Mouse (Mus musculus) CH12.LX (cell line): ENCODE data around the gene Cpsf4. TPM values are rescaled to one million over a fixed set of nuclear protein-coding genes. Genes with fewer than 3 reads are reported as not detected.

Experiments used
- DNase-seq: peaks from one replicate; pipeline ENCODE4 v3.0.0-alpha.2; 2013; ENCODE audit errors: extremely low read depth
- H3K27ac ChIP-seq: 2 replicates; pipeline ENCODE4 v1.5.1; 2012; ENCODE audit warnings: low read depth, mild to moderate bottlenecking, control low read depth, moderate library complexity; ENCODE audit not compliant: insufficient read depth
- H3K27me3 ChIP-seq: replicated peaks from 2 replicates; pipeline ENCODE3; 2012; ENCODE audit warnings: inconsistent platforms
- H3K36me3 ChIP-seq, 2 experiments: replicated peaks in 1 of 2; 2 replicates each; pipeline versions ENCODE3 to v1.6.1; 2012; ENCODE audit warnings: inconsistent platforms in 1 of 2, low read length in 1 of 2, mild to moderate bottlenecking in 1 of 2, mixed read lengths in 1 of 2, moderate library complexity in 1 of 2; ENCODE audit not compliant: control insufficient read depth in 1 of 2, insufficient read depth in 1 of 2
- H3K4me1 ChIP-seq, 2 experiments: 2 replicates each; pipeline ENCODE4 v1.6.1; 2012; ENCODE audit warnings: inconsistent platforms in 1 of 2, moderate library complexity in 1 of 2; ENCODE audit not compliant: insufficient read depth in 2 of 2, control insufficient read depth in 1 of 2
- H3K4me2 ChIP-seq: 2 replicates; pipeline ENCODE4 v1.6.1; 2012; ENCODE audit warnings: low read depth, mild to moderate bottlenecking, control low read depth; ENCODE audit not compliant: poor library complexity, insufficient read depth, severe bottlenecking
- H3K4me3 ChIP-seq, 3 experiments: fragments of 150-350 bp in 1 of 3; sonication (generic) in 1 of 3; replicated peaks in 1 of 3; 2 replicates each; pipeline versions ENCODE3 to v1.5.1; 2011 to 2012; ENCODE audit warnings: low read depth in 2 of 3, low read length in 2 of 3, mild to moderate bottlenecking in 2 of 3, moderate library complexity in 2 of 3, control low read depth in 1 of 3, improper control_type of control experiment in 1 of 3, inconsistent platforms in 1 of 3, mixed read lengths in 1 of 3; ENCODE audit not compliant: poor library complexity in 1 of 3
- H3K79me2 ChIP-seq: replicated peaks from 2 replicates; pipeline ENCODE4 v1.6.1; 2012; ENCODE audit warnings: mild to moderate bottlenecking, moderate library complexity; ENCODE audit not compliant: control insufficient read depth, poor library complexity, insufficient read depth, severe bottlenecking; ENCODE audit errors: extremely low read depth
- H3K9ac ChIP-seq: 2 replicates; pipeline ENCODE4 v1.6.1; 2012; ENCODE audit warnings: low read depth, mild to moderate bottlenecking, control low read depth, moderate library complexity; ENCODE audit not compliant: insufficient read depth
- H3K9me3 ChIP-seq: replicated peaks from 2 replicates; pipeline ENCODE3; 2012; ENCODE audit warnings: low read length, inconsistent platforms, mixed read lengths
- BHLHE40 ChIP-seq: IDR thresholded peaks from 2 replicates; pipeline ENCODE4 v1.6.1; 2011; ENCODE audit warnings: mild to moderate bottlenecking, low read depth, low read length, improper control_type of control experiment
- CHD1 ChIP-seq: IDR thresholded peaks from 2 replicates; pipeline ENCODE4 v1.6.1; 2012; ENCODE audit warnings: low read depth, low read length, improper control_type of control experiment, inconsistent platforms
- CTCF ChIP-seq, 2 experiments: IDR thresholded peaks in 1 of 2; conservative IDR thresholded peaks in 1 of 2; 2 replicates each; pipeline ENCODE4 v1.5.1; 2011 to 2012; ENCODE audit warnings: low read depth in 2 of 2, low read length in 2 of 2, improper control_type of control experiment in 1 of 2, inconsistent platforms in 1 of 2, mild to moderate bottlenecking in 1 of 2, moderate library complexity in 1 of 2
- ELF1 ChIP-seq: IDR thresholded peaks from 2 replicates; pipeline ENCODE4 v1.6.1; 2014; ENCODE audit warnings: low read depth, mild to moderate bottlenecking, inconsistent platforms, low read length, improper control_type of control experiment
- EP300 ChIP-seq: IDR thresholded peaks from 2 replicates; pipeline ENCODE4 v1.6.1; 2011; ENCODE audit warnings: low read length, improper control_type of control experiment
- ETS1 ChIP-seq: conservative IDR thresholded peaks from 2 replicates; pipeline ENCODE4 v1.6.1; 2012; ENCODE audit warnings: low read depth, mild to moderate bottlenecking, inconsistent platforms, low read length, improper control_type of control experiment, moderate library complexity
- GABPA ChIP-seq: IDR thresholded peaks from 2 replicates; pipeline ENCODE4 v1.6.1; 2012; ENCODE audit warnings: low read depth, low read length, improper control_type of control experiment, inconsistent platforms; ENCODE audit not compliant: insufficient replicate concordance
- HCFC1 ChIP-seq: IDR thresholded peaks from 2 replicates; pipeline ENCODE4 v1.6.1; 2012; ENCODE audit warnings: low read depth, mild to moderate bottlenecking, inconsistent platforms, low read length, improper control_type of control experiment
- JUN ChIP-seq: IDR thresholded peaks from 2 replicates; pipeline ENCODE4 v1.6.1; 2011; ENCODE audit warnings: low read depth, mild to moderate bottlenecking, low read length, improper control_type of control experiment, moderate library complexity; ENCODE audit not compliant: insufficient read depth
- JUND ChIP-seq: conservative IDR thresholded peaks from 2 replicates; pipeline ENCODE4 v1.6.1; 2011; ENCODE audit warnings: low read depth, low read length, improper control_type of control experiment
- KAT2A ChIP-seq: IDR thresholded peaks from 2 replicates; pipeline ENCODE4 v1.6.1; 2012; ENCODE audit warnings: low read length, improper control_type of control experiment, inconsistent platforms; ENCODE audit not compliant: insufficient replicate concordance
- MAFK ChIP-seq: IDR thresholded peaks from 2 replicates; pipeline ENCODE4 v1.6.1; 2011; ENCODE audit warnings: low read length, improper control_type of control experiment; ENCODE audit not compliant: insufficient replicate concordance
- MAX ChIP-seq: IDR thresholded peaks from 2 replicates; pipeline ENCODE4 v1.6.1; 2011; ENCODE audit warnings: low read length, improper control_type of control experiment
- MXI1 ChIP-seq: IDR thresholded peaks from 2 replicates; pipeline ENCODE4 v1.6.1; 2011; ENCODE audit warnings: mild to moderate bottlenecking, low read depth, low read length, improper control_type of control experiment
- MYC ChIP-seq: IDR thresholded peaks from 2 replicates; pipeline ENCODE4 v1.6.1; 2011; ENCODE audit warnings: low read depth, mild to moderate bottlenecking, improper control_type of control experiment, low read length
- NELFE ChIP-seq: IDR thresholded peaks from 2 replicates; pipeline ENCODE4 v1.6.1; 2011; ENCODE audit warnings: low read depth, low read length, improper control_type of control experiment
- NRF1 ChIP-seq: IDR thresholded peaks from 2 replicates; pipeline ENCODE4 v1.6.1; 2014; ENCODE audit warnings: low read depth, mild to moderate bottlenecking, inconsistent platforms, low read length, improper control_type of control experiment, moderate library complexity
- PAX5 ChIP-seq: IDR thresholded peaks from 2 replicates; pipeline ENCODE4 v1.6.1; 2012; ENCODE audit warnings: low read length, inconsistent platforms, mixed read lengths
- RCOR1 ChIP-seq: conservative IDR thresholded peaks from 2 replicates; pipeline ENCODE4 v1.6.1; 2012; ENCODE audit warnings: low read depth, mild to moderate bottlenecking, inconsistent platforms, low read length, improper control_type of control experiment
- SIN3A ChIP-seq: IDR thresholded peaks from 2 replicates; pipeline ENCODE4 v1.6.1; 2012; ENCODE audit warnings: low read length, improper control_type of control experiment, inconsistent platforms
- SMC3 ChIP-seq: IDR thresholded peaks from 2 replicates; pipeline ENCODE4 v1.6.1; 2011; ENCODE audit warnings: low read depth, low read length, improper control_type of control experiment
- TBP ChIP-seq: conservative IDR thresholded peaks from 2 replicates; pipeline ENCODE4 v1.6.1; 2011; ENCODE audit warnings: low read depth, low read length, improper control_type of control experiment
- TCF12 ChIP-seq: IDR thresholded peaks from 2 replicates; pipeline ENCODE4 v1.6.1; 2014; ENCODE audit warnings: low read depth, mild to moderate bottlenecking, inconsistent platforms, low read length, improper control_type of control experiment
- USF1 ChIP-seq: IDR thresholded peaks from 2 replicates; pipeline ENCODE4 v1.6.1; 2014; ENCODE audit warnings: low read depth, mild to moderate bottlenecking, inconsistent platforms, low read length, improper control_type of control experiment
- ZKSCAN1 ChIP-seq: IDR thresholded peaks from 2 replicates; pipeline ENCODE4 v1.6.1; 2012; ENCODE audit warnings: low read depth, inconsistent platforms, low read length, improper control_type of control experiment, borderline replicate concordance
- ZMIZ1 ChIP-seq: IDR thresholded peaks from 2 replicates; pipeline ENCODE4 v1.6.1; 2012; ENCODE audit warnings: low read depth, mild to moderate bottlenecking, inconsistent platforms, low read length, improper control_type of control experiment
- ZNF384 ChIP-seq: IDR thresholded peaks from 2 replicates; pipeline ENCODE4 v1.6.1; 2012; ENCODE audit warnings: low read depth, low read length, improper control_type of control experiment, inconsistent platforms
- dilution Hi-C: fragments of 300-500 bp; cut with MboI; formaldehyde crosslinking; loops from 2 replicates; pipeline ENCODE4 v1.14.3; 2020; ENCODE audit warnings: low sequenced_read_pairs; ENCODE audit not compliant: extremely low pct_unique_long_range_greater_than_20kb, extremely low pct_ligation_motif_present
- in situ Hi-C: fragments of 300-500 bp; cut with MboI; formaldehyde crosslinking; loops from 3 replicates; pipeline ENCODE4 v1.14.3; 2019; ENCODE audit warnings: low sequenced_read_pairs, low pct_ligation_motif_present, low pct_unique_long_range_greater_than_20kb, mixed read lengths
- polyA plus RNA-seq: library from polyadenylated mRNA; unstranded; fragments of >175 nt; gene quantifications from 2 replicates; pipeline ENCODE4 v1.2.1, GENCODE M21; 2012; ENCODE audit warnings: low read depth; ENCODE audit not compliant: insufficient read length
- total RNA-seq, 2 experiments: library from RNA; depleted of rRNA; stranded (reverse); fragments of 300-350 nt in 1 of 2; fragments of >200 nt in 1 of 2; gene quantifications; 2 replicates each; pipeline ENCODE4 v1.2.3; 2012 to 2014

The Cpsf4 gene
- total and polyA plus RNA-seq, 3 experiments: 56.3 to 70.7 (median 59.2) TPM

DNA sequence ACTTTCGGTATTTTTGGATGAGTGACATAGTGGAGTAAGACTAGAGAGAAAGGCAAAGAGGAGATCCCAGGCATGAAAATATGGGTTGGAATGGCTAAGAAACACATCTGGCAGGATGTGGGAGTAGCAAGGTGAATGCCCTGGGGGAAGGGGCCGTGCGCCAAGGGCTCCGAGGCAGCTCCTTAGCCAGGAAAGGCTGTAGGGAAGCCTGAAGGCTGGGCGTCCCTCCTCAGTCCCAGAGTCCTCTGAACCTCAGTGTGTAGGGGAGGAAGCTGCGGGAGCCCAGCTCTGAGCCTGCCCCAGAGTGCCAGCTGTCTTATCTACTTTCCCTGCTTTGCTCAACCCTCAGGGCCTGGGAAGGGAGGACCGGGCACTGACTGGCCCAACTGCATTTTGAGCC, 46.1 kb upstream of the Cpsf4 start:
- H3K9me3 ChIP-seq: peaks cover 12% of the 10 kb centered on the region
- in situ Hi-C loops (no loop called here), dilution Hi-C loops (no loop called here)
- H3K9ac ChIP-seq: no peak overlapping the region
- no peaks in the 10 kb centered on the region for H3K27me3 ChIP-seq
- no peak overlapping the region for H3K27ac ChIP-seq
- peaks cover 55% of the 10 kb centered on the region for H3K79me2 ChIP-seq
- DNase-seq: no peak
- no peak overlapping the region for H3K4me2 ChIP-seq
- H3K4me3 ChIP-seq: no peak overlapping the region
- peaks cover 69 to 90% of the 10 kb centered on the region in 2 experiments for H3K36me3 ChIP-seq
- no peak for TF ChIP-seq TCF12
- TF ChIP-seq CHD1: no peak
- no peak for TF ChIP-seq JUN
- no peak for TF ChIP-seq NRF1
- no peak for TF ChIP-seq BHLHE40
- TF ChIP-seq TBP: no peak
- no peak for TF ChIP-seq SMC3
- TF ChIP-seq MAX: no peak
- TF ChIP-seq SIN3A: no peak
- no peak for TF ChIP-seq NELFE
- TF ChIP-seq ZMIZ1: no peak
- no peak for TF ChIP-seq ETS1
- TF ChIP-seq PAX5: no peak
- TF ChIP-seq MYC: no peak
- no peak for TF ChIP-seq MXI1
- no peak for TF ChIP-seq EP300
- no peak for TF ChIP-seq KAT2A
- TF ChIP-seq GABPA: no peak
- no peak for TF ChIP-seq HCFC1
- no peak for TF ChIP-seq USF1
- peaks cover 0 to 7% of the 10 kb centered on the region in 2 experiments; a peak in 2 of 4 replicates for H3K4me1 ChIP-seq

DNA sequence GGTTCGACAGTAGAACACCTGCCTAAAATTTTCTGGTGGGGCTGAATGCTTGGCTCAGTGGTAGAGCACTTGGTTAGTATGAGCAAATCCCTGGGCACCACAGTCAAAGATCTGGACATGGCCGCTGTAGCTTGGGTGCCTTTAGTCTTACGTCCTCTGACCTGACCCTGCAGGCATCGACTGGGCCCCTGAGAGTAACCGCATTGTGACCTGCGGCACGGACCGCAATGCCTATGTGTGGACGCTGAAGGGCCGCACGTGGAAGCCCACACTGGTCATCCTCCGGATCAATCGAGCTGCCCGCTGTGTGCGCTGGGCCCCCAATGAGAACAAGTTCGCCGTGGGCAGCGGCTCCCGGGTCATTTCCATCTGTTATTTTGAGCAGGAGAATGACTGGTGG, 43.6 kb upstream of the Cpsf4 start:
- no peak overlapping the region for H3K9ac ChIP-seq
- H3K4me2 ChIP-seq: no peak overlapping the region
- dilution Hi-C loops: no loop called here
- no peak overlapping the region for H3K4me3 ChIP-seq
- H3K27ac ChIP-seq: no peak overlapping the region
- H3K9me3 ChIP-seq: peaks cover 7% of the 10 kb centered on the region
- H3K4me1 ChIP-seq: no peaks in the 10 kb centered on the region
- no peak for TF ChIP-seq TCF12
- TF ChIP-seq ETS1: no peak
- no peak for TF ChIP-seq ELF1
- TF ChIP-seq MAFK: no peak
- no peak for TF ChIP-seq ZNF384
- no peak for TF ChIP-seq HCFC1
- no peak for TF ChIP-seq KAT2A
- TF ChIP-seq BHLHE40: no peak
- no peak for TF ChIP-seq CTCF (conservative IDR thresholded peaks at IDR 0.05 in 1 of 2, IDR thresholded peaks at IDR 0.05 in 1 of 2; ENCODE audit: low read depth in 2 of 2, low read length in 2 of 2)
- TF ChIP-seq SIN3A: no peak
- TF ChIP-seq JUND: no peak
- TF ChIP-seq MXI1: no peak
- no peak for TF ChIP-seq EP300
- TF ChIP-seq RCOR1: no peak
- no peak for TF ChIP-seq ZKSCAN1
- no peak for DNase-seq
- peaks cover 31% of the 10 kb centered on the region for H3K79me2 ChIP-seq
- peaks cover 83 to 99% of the 10 kb centered on the region in 2 experiments for H3K36me3 ChIP-seq
- in situ Hi-C loops: no loop called here
- H3K27me3 ChIP-seq: no peaks in the 10 kb centered on the region
